Mouse (Mus musculus) stomach, embryonic 14.5 days (tissue): ENCODE results near the gene Fam166a. TPM values are rescaled to one million over a fixed set of nuclear protein-coding genes. Genes with fewer than 3 reads are reported as not detected.

Experiments
- ATAC-seq: fragments of 200-750 bp; cut with Nextera tagmentation; 2 replicates; pipeline ENCODE4 v1.8.0; 2017; ENCODE audit warnings: low read depth, moderate TSS enrichment; ENCODE audit not compliant: insufficient number of reproducible peaks, insufficient read depth, low FRiP score
- H3K27ac ChIP-seq: fragments of 300-500 bp; sonication (generic); 2 replicates; pipeline ENCODE4 v1.5.1; 2014; ENCODE audit warnings: mild to moderate bottlenecking, low read length, moderate library complexity, mixed read lengths
- H3K27me3 ChIP-seq: fragments of 300-500 bp; sonication (generic); 2 replicates; pipeline ENCODE4 v1.6.1; 2014; ENCODE audit warnings: low read length, control low read depth, mixed read lengths; ENCODE audit not compliant: control insufficient read depth, insufficient read depth
- H3K36me3 ChIP-seq: fragments of 300-500 bp; sonication (generic); 2 replicates; pipeline ENCODE4 v1.6.1; 2014; ENCODE audit warnings: mild to moderate bottlenecking, control low read depth, low read length, moderate library complexity, mixed read lengths; ENCODE audit not compliant: control insufficient read depth, insufficient read depth
- H3K4me1 ChIP-seq: fragments of 300-500 bp; sonication (generic); 2 replicates; pipeline ENCODE4 v1.6.1; 2014; ENCODE audit warnings: low read length, control low read depth, mixed read lengths; ENCODE audit not compliant: control insufficient read depth, insufficient read depth
- H3K4me2 ChIP-seq: fragments of 300-500 bp; sonication (generic); replicated peaks from 2 replicates; pipeline ENCODE4 v1.6.1; 2014; ENCODE audit warnings: low read depth, low read length, control low read depth
- H3K4me3 ChIP-seq: fragments of 300-500 bp; sonication (generic); 2 replicates; pipeline ENCODE4 v1.5.1; 2014; ENCODE audit warnings: low read depth, low read length, control low read depth
- H3K9ac ChIP-seq: fragments of 300-500 bp; sonication (generic); replicated peaks from 2 replicates; pipeline ENCODE4 v1.6.1; 2014; ENCODE audit warnings: low read depth, mild to moderate bottlenecking, control low read depth, low read length, moderate library complexity, mixed read lengths
- H3K9me3 ChIP-seq: fragments of 300-500 bp; sonication (generic); 2 replicates; pipeline ENCODE4 v1.6.1; 2016; ENCODE audit warnings: low read depth, low read length, control low read depth; ENCODE audit not compliant: control insufficient read depth
- WGBS: fragments of 180-500 bp; shearing (Covaris S2); extraction: QIAGEN DNeasy Blood & Tissue Kit; methylation state at CpG from one replicate; pipeline ENCODE4 v1.1.7; 2014; 5-methylcytosine and 5-hydroxymethylcytosine counted together
- polyA plus RNA-seq: library from polyadenylated mRNA; unstranded; fragments of >200 nt; fragmentation: Nextera tagmentation; extraction: Ambion mirVana; gene quantifications from 2 replicates; pipeline ENCODE4 v1.2.1, GENCODE M21; 2014

The Fam166a gene
- polyA plus RNA-seq, 1 experiment from 2014 or later = not detected

DNA sequence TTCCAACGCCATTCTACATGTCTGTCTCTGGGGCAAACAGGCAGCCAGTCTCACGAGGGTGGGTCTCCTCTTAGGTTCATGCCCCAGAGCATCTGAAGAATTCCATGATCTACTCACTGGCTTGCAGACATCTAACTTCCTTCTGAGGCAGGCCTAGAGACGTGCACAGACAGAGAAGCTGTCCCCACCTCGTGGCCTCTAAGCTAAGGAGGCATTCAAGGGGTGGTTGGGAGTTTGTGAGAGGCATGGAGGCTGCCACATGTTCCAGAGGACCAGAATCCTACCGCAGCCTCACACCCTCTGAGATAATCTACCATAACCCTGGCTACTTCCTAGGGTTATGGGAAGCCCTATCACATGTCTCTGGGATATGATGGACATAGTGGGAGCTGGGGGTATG, 24.5 kb upstream of the Fam166a start:
- WGBS = 79% methylated on average over 5 of the region's 5 CpGs
- Histone ChIP-seq H3K36me3 (peaks cover under 1% of the 10 kb centered on the region; the same call in 1 of the 2 replicates), H3K9ac (no peak overlapping the region), H3K27ac (no peak overlapping the region), H3K4me3 (no peak overlapping the region), H3K9me3 (no peaks in the 10 kb centered on the region), H3K4me1 (peaks cover 14% of the 10 kb centered on the region; the same call in 1 of the 2 replicates), H3K4me2 (no peak overlapping the region), H3K27me3 (0 out of 2 replicates have a peak, but pooled peaks cover 8% of the 10 kb centered on the region)
- no peak for ATAC-seq

DNA sequence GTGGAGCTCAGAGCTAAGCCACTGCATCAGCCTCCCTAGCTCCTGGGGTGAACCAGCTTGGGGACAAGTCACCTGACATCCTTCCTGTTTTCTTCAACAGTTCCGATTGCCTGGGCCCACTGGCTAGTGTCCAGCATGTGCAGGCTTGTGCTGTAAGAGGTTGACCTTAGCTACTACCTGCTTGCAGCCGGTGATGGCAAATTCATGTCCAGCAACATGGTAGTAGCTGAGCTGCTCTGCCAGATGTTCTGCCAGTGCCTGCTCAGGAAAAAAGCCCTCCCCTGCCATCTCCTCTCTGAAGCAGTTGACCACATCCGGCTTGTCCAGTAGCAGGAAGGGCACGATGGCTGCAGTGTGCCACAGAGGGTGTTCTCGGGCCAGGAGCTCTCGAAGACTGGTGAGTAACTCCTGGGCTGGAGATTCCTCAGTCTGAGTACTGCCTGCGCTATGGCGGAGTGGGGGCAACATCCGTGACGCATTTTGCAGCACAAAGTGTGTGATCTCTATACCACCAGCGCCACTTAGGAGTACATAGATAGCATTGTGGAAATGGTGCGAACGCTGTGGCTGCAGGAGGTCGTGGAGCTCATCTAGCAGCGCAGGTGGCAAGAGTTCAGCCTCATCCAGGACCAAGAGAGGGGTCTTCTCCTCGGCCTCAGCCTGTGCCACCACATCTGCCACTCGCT, 23.9 kb upstream of the Fam166a start:
- Histone ChIP-seq H3K27ac (no peak overlapping the region; the same call in 1 of the 2 replicates), H3K4me3 (no peak overlapping the region), H3K9ac (no peak overlapping the region; the same call in 1 of the 2 replicates), H3K9me3 (no peaks in the 10 kb centered on the region), H3K27me3 (0 out of 2 replicates have a peak, but pooled peaks cover 8% of the 10 kb centered on the region), H3K4me2 (peak overlapping the region; percentile 36; the same call in 1 of the 2 replicates), H3K36me3 (peaks cover 7% of the 10 kb centered on the region), H3K4me1 (peaks cover 14% of the 10 kb centered on the region; the same call in 1 of the 2 replicates)
- WGBS = 84% methylated on average over 17 of the region's 17 CpGs
- no peak for ATAC-seq

DNA sequence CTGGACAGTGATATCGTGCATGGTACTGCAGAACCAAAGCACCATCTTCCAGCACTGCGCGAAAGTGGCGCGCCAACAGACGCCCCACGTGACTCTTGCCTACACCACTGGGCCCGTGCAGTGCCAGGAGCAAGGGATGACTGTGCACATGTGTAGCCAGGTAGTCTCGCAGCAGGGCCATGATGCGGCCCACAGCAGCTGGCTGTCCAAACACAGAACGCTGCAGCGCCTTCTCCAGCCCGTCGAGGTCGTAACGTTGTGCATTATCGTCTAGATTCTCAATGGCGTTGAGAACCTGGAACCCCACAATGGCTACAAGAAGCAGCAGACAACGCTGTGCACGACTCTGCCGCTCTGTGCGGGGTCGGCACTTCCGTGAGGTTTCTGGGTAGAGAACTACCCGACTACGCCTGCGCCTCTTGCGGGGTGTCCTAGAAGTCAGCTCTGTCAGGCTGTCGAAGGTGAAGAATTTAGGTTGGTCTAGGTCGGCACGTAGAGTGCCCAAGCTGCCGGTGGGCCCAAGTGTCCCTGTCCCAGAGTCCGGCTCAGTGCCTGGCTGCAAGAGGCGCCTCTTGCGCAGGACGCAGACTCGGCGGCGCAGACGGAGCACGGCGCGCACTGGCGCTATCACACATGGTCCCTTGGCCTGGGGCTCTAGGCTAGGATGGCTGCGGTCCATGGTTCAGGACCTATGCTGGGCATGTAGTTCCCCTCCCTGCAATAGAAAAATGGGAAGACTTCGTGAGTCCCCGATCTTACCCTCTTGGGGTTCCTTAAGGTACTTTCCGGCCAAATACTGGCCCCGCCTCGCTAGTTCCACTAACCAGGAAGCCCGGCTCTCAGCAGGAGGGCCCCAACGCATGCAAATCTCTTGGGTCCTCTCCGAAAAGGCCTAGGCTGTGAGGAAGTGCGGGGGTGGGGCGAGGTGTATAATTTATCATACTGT, 23.1 kb upstream of the Fam166a start:
- no peak overlapping the region; the same call in 1 of the 2 replicates for H3K9ac ChIP-seq
- peaks cover 14% of the 10 kb centered on the region; the same call in 1 of the 2 replicates for H3K4me1 ChIP-seq
- peaks cover 15% of the 10 kb centered on the region for H3K36me3 ChIP-seq
- H3K9me3 ChIP-seq = no peaks in the 10 kb centered on the region
- H3K4me2 ChIP-seq = peak overlapping the region; percentile 36
- 17% methylated on average over 55 of the region's 55 CpGs for WGBS
- 0 out of 2 replicates have a peak, but pooled peaks cover 8% of the 10 kb centered on the region for H3K27me3 ChIP-seq
- peak overlapping the region; percentile 27 for H3K4me3 ChIP-seq
- H3K27ac ChIP-seq = peak overlapping the region; percentile 81; the same call in 1 of the 2 replicates
- peak; percentile 12; the same call in 1 of the 2 replicates for ATAC-seq

DNA sequence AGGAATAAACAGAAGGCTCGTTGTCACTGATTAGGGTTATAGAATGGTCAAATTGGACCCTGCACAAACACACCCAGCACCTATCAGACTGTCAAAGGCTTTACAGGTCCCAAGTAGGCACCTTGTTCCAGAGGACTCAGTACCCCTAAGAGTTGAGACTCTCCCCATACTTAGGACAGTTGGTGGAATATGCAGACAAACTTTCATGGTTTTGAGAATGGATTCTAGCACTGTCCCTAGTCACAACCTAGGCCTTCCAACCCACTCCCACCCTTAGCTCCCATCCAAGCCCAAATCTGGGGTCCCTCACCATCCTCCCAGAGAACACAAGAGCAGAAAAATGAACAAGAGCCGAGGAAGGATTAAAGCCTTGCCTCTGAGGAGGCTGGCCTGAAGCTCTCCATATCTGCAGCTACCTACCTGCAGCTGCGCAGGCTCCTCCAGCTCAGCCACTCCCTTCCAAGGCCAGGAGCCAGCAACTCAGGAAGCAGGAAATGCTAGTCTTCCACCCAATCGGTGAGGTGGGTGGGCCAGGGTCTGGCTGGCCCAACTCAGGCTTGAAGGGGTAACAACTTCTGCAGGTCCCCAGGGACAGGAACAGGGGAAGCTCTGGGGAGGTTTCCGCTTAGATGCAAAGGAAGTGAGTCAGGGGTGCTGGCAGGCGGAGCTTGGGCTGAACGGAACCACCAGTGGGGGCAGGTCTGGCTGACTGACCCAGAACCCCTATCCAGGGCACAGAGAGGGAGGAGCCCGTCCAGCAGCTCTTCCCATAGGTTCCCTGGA, 22.2 kb upstream of the Fam166a start, which contains the start of gene Tor4a:
Tor4a (minus strand) TSS at position 715 of the 783 bp plus-strand sequence.
- Histone ChIP-seq H3K9ac (no peak within 1 kb of the TSS; the same call in 1 of the 2 replicates), H3K36me3 (peaks cover 24% of the 10 kb centered on the region), H3K4me2 (peak within 1 kb of the TSS; percentile 36), H3K4me3 (peak within 1 kb of the TSS; percentile 27), H3K9me3 (no peaks in the 10 kb centered on the region), H3K27me3 (0 out of 2 replicates have a peak, but pooled peaks cover 8% of the 10 kb centered on the region), H3K27ac (peak within 1 kb of the TSS; percentile 81; the same call in 1 of the 2 replicates), H3K4me1 (peaks cover 14% of the 10 kb centered on the region; the same call in 1 of the 2 replicates)
- WGBS = 9% methylated on average over 8 of the region's 8 CpGs
- ATAC-seq = peak; percentile 82

DNA sequence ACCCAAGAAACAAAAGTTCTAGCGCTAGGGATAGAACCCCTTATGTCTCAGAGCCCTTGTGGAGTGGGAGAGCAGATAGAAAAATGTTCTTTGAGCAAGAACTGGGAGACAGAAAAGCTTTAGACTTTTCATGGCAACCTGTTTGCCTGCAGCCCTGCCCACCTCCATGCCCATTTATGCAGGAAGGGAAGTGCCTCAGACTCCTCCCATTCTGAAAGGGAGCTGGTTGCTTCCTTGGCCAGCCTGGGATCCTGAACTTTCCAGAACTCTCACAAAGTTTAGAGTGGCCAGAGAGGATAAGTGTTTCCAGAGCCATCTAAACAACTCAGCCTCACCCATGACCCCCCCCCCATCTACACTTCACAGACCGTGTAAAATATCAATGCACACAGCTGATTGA, 21.4 kb upstream of the Fam166a start:
- WGBS = 23% methylated on average over 2 of the region's 2 CpGs
- Histone ChIP-seq H3K4me3 (no peak overlapping the region), H3K4me2 (0 out of 2 replicates have a peak overlapping the region, but pooled peaks have one; percentile 36), H3K9me3 (no peaks in the 10 kb centered on the region), H3K4me1 (peaks cover 14% of the 10 kb centered on the region; the same call in 1 of the 2 replicates), H3K36me3 (peaks cover 27% of the 10 kb centered on the region), H3K27ac (peak overlapping the region; percentile 81; the same call in 1 of the 2 replicates), H3K27me3 (0 out of 2 replicates have a peak, but pooled peaks cover 8% of the 10 kb centered on the region), H3K9ac (no peak overlapping the region)
- no peak for ATAC-seq

DNA sequence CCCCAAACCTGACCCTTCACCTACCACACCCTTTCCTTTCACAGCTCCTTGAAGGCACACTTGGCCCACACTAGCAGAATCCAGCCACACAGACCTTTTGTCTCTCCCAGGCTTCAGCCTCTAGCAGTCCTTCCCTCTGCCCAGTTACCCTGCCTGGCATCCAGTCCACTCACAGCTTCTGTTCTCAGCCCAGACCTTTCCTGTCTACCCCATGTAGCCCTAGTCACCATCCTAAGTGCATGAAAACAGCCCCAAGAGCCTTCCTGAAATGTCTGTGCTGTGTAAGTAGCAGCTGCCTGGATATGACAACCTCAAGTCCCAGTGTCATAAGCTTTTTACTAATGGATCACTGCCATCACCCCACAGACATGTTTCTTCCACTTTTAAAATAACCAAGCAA, 20.6 kb upstream of the Fam166a start:
- H3K9ac ChIP-seq = no peak overlapping the region
- no peak overlapping the region for H3K4me2 ChIP-seq
- no peak overlapping the region for H3K4me3 ChIP-seq
- peaks cover 14% of the 10 kb centered on the region; the same call in 1 of the 2 replicates for H3K4me1 ChIP-seq
- no peak overlapping the region for H3K27ac ChIP-seq
- H3K36me3 ChIP-seq = peaks cover 35% of the 10 kb centered on the region
- no peak for ATAC-seq
- H3K27me3 ChIP-seq = 0 out of 2 replicates have a peak, but pooled peaks cover 8% of the 10 kb centered on the region
- no peaks in the 10 kb centered on the region for H3K9me3 ChIP-seq

DNA sequence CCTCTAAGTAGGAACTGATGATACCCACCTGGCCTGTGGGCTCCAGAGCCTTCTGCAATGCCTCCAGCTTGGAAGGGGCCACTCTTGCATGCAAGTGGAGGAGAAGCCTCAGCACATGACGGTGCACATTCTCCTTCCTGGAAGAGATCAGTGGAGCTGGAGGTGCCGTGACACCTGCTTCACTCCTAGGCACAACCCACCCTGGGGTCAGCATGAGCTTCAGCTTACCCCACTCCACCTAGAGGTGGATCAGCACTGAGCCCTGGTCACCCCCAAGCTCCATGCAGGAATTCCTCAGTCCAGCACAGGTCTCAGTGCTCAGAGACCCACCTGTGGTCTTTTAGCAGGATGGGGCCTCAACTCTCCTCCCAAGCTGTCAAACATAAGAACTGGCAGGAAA, 17.9 kb upstream of the Fam166a start:
- ATAC-seq = no peak
- 98% methylated on average over 2 of the region's 2 CpGs for WGBS
- Histone ChIP-seq H3K9ac (no peak overlapping the region), H3K9me3 (no peaks in the 10 kb centered on the region), H3K4me2 (no peak overlapping the region), H3K4me3 (no peak overlapping the region), H3K36me3 (peaks cover 61% of the 10 kb centered on the region), H3K4me1 (0 out of 2 replicates have a peak, but pooled peaks cover 4% of the 10 kb centered on the region), H3K27me3 (0 out of 2 replicates have a peak, but pooled peaks cover 2% of the 10 kb centered on the region), H3K27ac (no peak overlapping the region)
